Mouse (Mus musculus) forebrain, embryonic 12.5 days (tissue): ENCODE data around the gene Clec3a. TPM values are rescaled to one million over a fixed set of nuclear protein-coding genes. Genes with fewer than 3 reads are reported as not detected.
A peak's percentile ranks its signal among the peaks of the same experiment; 100 is the strongest.

Source experiments
- ATAC-seq: fragments of 200-750 bp; cut with Nextera tagmentation; 2 replicates; pipeline ENCODE4 v1.8.0; 2017; ENCODE audit warnings: moderate TSS enrichment; ENCODE audit not compliant: low FRiP score
- H3K27ac ChIP-seq: fragments of 300-500 bp; sonication (generic); 2 replicates; pipeline ENCODE4 v1.5.1; 2016; ENCODE audit warnings: mild to moderate bottlenecking
- H3K27me3 ChIP-seq: fragments of 300-500 bp; sonication (generic); 2 replicates; pipeline ENCODE4 v1.6.1; 2016; ENCODE audit warnings: mild to moderate bottlenecking
- H3K36me3 ChIP-seq: fragments of 300-500 bp; sonication (generic); replicated peaks from 2 replicates; pipeline ENCODE4 v1.6.1; 2016; ENCODE audit warnings: mild to moderate bottlenecking
- H3K4me1 ChIP-seq: fragments of 300-500 bp; sonication (generic); 2 replicates; pipeline ENCODE4 v1.6.1; 2016
- H3K4me2 ChIP-seq: fragments of 300-500 bp; sonication (generic); 2 replicates; pipeline ENCODE4 v1.6.1; 2016; ENCODE audit warnings: mild to moderate bottlenecking, moderate library complexity
- H3K4me3 ChIP-seq: fragments of 300-500 bp; sonication (generic); replicated peaks from 2 replicates; pipeline ENCODE4 v1.5.1; 2016; ENCODE audit warnings: mild to moderate bottlenecking
- H3K9ac ChIP-seq: fragments of 300-500 bp; sonication (generic); 2 replicates; pipeline ENCODE4 v1.6.1; 2016; ENCODE audit warnings: mild to moderate bottlenecking
- H3K9me3 ChIP-seq: fragments of 300-500 bp; sonication (generic); 2 replicates; pipeline ENCODE4 v1.6.1; 2016
- WGBS: fragments of 180-500 bp; shearing (Covaris S2); methylation state at CpG from one replicate; pipeline ENCODE4 v1.1.7; 2016; 5-methylcytosine and 5-hydroxymethylcytosine counted together
- polyA plus RNA-seq: library from polyadenylated mRNA; unstranded; fragments of >200 nt; fragmentation: Nextera tagmentation; extraction: Ambion mirVana; gene quantifications from 2 replicates; pipeline ENCODE4 v1.2.1, GENCODE M21; 2016

Clec3a gene
- polyA plus RNA-seq, 1 experiment from 2014 or later: not detected

GRCm38 (mm10) chr8:114421544-114421943 lies 3.7 kb downstream of the Clec3a start:
- Histone ChIP-seq H3K9me3 (no peaks in the 10 kb centered on the region), H3K4me3 (no peak overlapping the region)

DNA sequence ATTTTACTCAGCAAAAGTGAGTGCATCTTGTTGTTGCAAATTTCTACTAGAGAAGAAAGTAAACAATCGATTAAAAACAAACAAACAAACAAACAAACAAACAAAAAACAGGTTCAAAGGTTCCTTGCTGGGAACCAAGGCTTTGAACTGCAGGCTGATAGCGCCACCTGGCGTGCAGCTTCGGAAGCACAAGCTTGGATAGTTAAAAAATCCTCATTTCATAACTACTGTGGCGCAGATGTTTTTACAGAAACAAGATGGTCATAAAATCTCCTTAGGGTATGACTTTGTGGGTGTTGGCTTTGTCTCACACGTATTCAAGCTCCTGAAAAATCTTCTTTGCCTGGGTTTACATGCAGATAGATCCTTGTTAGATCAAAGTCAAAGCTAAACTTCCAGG lies 20.4 kb downstream of the Clec3a start:
- no peak overlapping the region for H3K9ac ChIP-seq
- H3K4me2 ChIP-seq: no peak overlapping the region
- H3K4me3 ChIP-seq: no peak overlapping the region
- ATAC-seq: no peak
- no peaks in the 10 kb centered on the region for H3K9me3 ChIP-seq
- no peaks in the 10 kb centered on the region for H3K36me3 ChIP-seq
- no peaks in the 10 kb centered on the region for H3K27me3 ChIP-seq
- 12% methylated on average over 6 of the region's 6 CpGs for WGBS
- H3K4me1 ChIP-seq: peaks cover 10% of the 10 kb centered on the region
- no peak overlapping the region for H3K27ac ChIP-seq

More at GRCm38 (mm10) chr8:114421544-114421943, 3.7 kb downstream of the Clec3a start:
- 86% methylated on average over 4 of the region's 4 CpGs for WGBS
- no peaks in the 10 kb centered on the region for H3K36me3 ChIP-seq
- H3K27me3 ChIP-seq: no peaks in the 10 kb centered on the region
- no peak overlapping the region for H3K4me2 ChIP-seq
- H3K9ac ChIP-seq: no peak overlapping the region
- H3K27ac ChIP-seq: no peak overlapping the region
- H3K4me1 ChIP-seq: no peaks in the 10 kb centered on the region
- no peak for ATAC-seq

- no peaks in the 10 kb centered on the region for H3K9me3 ChIP-seq
- peaks cover 10% of the 10 kb centered on the region for H3K4me1 ChIP-seq
- peak within 1 kb of the TSS; percentile 61 for H3K9ac ChIP-seq
- peak; percentile 97 for ATAC-seq
- H3K4me2 ChIP-seq: peak within 1 kb of the TSS; percentile 71
- no peaks in the 10 kb centered on the region for H3K36me3 ChIP-seq
- peak within 1 kb of the TSS; percentile 78 for H3K27ac ChIP-seq
- H3K4me3 ChIP-seq: peak within 1 kb of the TSS; percentile 59
- no peaks in the 10 kb centered on the region for H3K27me3 ChIP-seq
- WGBS: under 1% methylated on average over 54 of the region's 54 CpGs
These were observed 21.7 kb downstream of the Clec3a start, which contains the start of gene Wwox for GRCm38 (mm10) chr8:114439334-114440204. Wwox (plus strand) TSS chr8:114439655.

DNA sequence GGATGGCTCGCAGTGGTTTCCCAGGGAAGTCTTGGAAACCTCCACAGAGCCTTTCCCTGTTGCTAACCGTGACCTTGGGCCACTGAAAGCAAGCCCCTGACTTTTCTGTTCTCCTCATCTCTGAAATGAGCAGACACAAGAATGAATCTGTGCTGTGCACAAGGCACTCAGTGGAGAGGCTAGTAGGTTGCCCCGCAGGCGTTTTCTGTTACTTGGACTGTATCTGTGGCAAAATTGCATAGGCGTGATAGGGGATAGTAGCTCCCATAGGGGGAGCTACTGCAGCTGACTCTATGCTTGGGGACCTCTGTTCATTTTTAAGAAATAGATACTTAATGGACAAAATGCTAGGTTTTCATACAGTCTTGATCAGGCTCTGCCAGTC lies 22.3 kb downstream of the Clec3a start:
- WGBS: 18% methylated on average over 5 of the region's 5 CpGs
- Histone ChIP-seq H3K4me3 (peak overlapping the region; percentile 59), H3K27me3 (no peaks in the 10 kb centered on the region), H3K36me3 (no peaks in the 10 kb centered on the region), H3K4me2 (peak overlapping the region; percentile 71), H3K27ac (peak overlapping the region; percentile 78; the same call in 1 of the 2 replicates), H3K4me1 (peaks cover 10% of the 10 kb centered on the region), H3K9ac (peak overlapping the region; percentile 61), H3K9me3 (no peaks in the 10 kb centered on the region)
- no peak for ATAC-seq

- no peak overlapping the region for H3K27ac ChIP-seq
- H3K36me3 ChIP-seq: no peaks in the 10 kb centered on the region
- H3K9ac ChIP-seq: no peak overlapping the region
- WGBS: 84% methylated on average over 4 of the region's 4 CpGs
- H3K4me3 ChIP-seq: no peak overlapping the region
- no peaks in the 10 kb centered on the region for H3K27me3 ChIP-seq
- peaks cover 10% of the 10 kb centered on the region for H3K4me1 ChIP-seq
- ATAC-seq: no peak
- H3K9me3 ChIP-seq: no peaks in the 10 kb centered on the region
- no peak overlapping the region for H3K4me2 ChIP-seq
These were observed 23.7 kb downstream of the Clec3a start for GRCm38 (mm10) chr8:114441616-114442015.

GRCm38 (mm10) chr8:114446884-114447283 lies 29.0 kb downstream of the Clec3a start:
- WGBS: 86% methylated on average over 7 of the region's 7 CpGs
- no peak overlapping the region for H3K4me2 ChIP-seq
- no peak for ATAC-seq
- peaks cover 12% of the 10 kb centered on the region for H3K27me3 ChIP-seq
- H3K27ac ChIP-seq: no peak overlapping the region
- peaks cover 8% of the 10 kb centered on the region for H3K4me1 ChIP-seq
- no peaks in the 10 kb centered on the region for H3K36me3 ChIP-seq
- H3K4me3 ChIP-seq: no peak overlapping the region
- H3K9me3 ChIP-seq: no peaks in the 10 kb centered on the region
- no peak overlapping the region for H3K9ac ChIP-seq

DNA sequence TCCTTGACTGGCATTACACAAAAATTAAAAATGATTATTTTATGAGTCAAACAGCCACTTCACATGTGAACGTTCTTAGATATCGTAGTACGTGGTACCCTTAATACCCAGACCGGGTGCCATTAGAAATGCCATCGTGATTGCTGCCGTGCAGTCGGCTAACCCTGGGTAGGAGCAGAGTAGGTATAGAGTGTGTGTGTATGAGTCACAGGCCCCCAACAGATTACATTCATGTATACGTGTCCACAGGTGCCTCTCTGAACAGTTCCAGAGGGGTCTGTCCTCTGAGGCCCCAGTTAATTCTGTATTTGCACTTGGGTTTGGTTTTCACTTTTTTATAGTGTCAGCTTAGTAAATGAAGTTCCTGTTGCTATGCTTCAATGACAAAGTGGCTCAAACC lies 34.4 kb downstream of the Clec3a start:
- Histone ChIP-seq H3K27ac (no peak overlapping the region), H3K36me3 (no peaks in the 10 kb centered on the region), H3K4me1 (peaks cover 19% of the 10 kb centered on the region), H3K9me3 (no peaks in the 10 kb centered on the region), H3K4me3 (no peak overlapping the region), H3K27me3 (peaks cover 25% of the 10 kb centered on the region), H3K4me2 (no peak overlapping the region; the same call in 1 of the 2 replicates), H3K9ac (no peak overlapping the region)
- peak; percentile 55; the same call in 1 of the 2 replicates for ATAC-seq
- WGBS: 86% methylated on average over 8 of the region's 8 CpGs

DNA sequence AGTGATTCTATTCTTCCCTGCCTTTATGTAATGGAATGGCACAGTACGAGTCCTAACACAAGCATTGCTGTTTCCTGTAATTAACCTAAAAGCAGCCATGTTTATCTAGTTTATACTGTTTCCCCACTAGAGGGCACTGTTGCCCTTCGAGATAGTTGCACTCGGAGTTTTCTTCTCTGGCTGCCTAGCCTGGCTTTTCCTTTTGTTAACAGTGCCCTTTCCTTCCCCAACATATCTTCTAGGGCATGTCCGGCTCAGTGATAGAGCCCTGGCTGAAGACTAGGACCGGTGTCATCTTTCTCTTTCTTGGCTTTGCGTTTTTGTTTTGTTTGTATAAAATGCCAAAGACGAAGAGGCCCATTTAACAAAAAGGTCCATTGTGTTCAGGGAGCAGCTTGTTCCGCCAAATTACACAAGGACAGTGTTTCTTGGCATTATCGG lies 34.9 kb downstream of the Clec3a start:
- Histone ChIP-seq H3K4me2 (peak overlapping the region; percentile 38), H3K9me3 (no peaks in the 10 kb centered on the region), H3K36me3 (no peaks in the 10 kb centered on the region), H3K27ac (no peak overlapping the region), H3K27me3 (peaks cover 25% of the 10 kb centered on the region), H3K4me1 (peaks cover 19% of the 10 kb centered on the region), H3K4me3 (no peak overlapping the region), H3K9ac (no peak overlapping the region)
- WGBS: 4% methylated on average over 9 of the region's 9 CpGs
- ATAC-seq: peak; percentile 75

GRCm38 (mm10) chr8:114455302-114455701 lies 37.4 kb downstream of the Clec3a start:
- no peaks in the 10 kb centered on the region for H3K36me3 ChIP-seq
- peaks cover 19% of the 10 kb centered on the region for H3K4me1 ChIP-seq
- H3K4me2 ChIP-seq: no peak overlapping the region
- no peak for ATAC-seq
- H3K27ac ChIP-seq: no peak overlapping the region
- no peak overlapping the region for H3K4me3 ChIP-seq
- no peak overlapping the region for H3K9ac ChIP-seq
- peaks cover 21% of the 10 kb centered on the region for H3K27me3 ChIP-seq
- no peaks in the 10 kb centered on the region for H3K9me3 ChIP-seq
- 84% methylated on average over 8 of the region's 8 CpGs for WGBS

DNA sequence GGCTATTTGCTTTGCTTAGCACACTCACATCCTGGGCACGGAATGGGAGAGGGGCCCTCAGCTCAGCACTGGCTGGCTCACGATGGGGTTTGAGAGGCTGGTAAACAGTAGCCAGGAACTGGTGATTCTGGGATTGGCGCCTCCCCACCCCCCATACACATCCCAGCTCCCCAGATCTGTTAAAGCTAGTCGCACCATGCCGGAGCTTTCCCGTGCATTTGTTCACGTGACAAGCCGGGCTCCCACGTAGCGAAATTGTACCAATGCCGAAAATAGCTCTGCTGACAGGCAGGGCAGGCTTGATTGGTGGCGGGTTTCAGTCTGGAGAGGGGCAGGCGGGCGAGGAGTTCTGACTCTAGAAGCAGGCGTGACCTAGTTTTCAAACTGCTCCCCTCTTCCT lies 38.1 kb downstream of the Clec3a start:
- no peak overlapping the region for H3K4me3 ChIP-seq
- H3K27ac ChIP-seq: no peak overlapping the region
- ATAC-seq: no peak

DNA sequence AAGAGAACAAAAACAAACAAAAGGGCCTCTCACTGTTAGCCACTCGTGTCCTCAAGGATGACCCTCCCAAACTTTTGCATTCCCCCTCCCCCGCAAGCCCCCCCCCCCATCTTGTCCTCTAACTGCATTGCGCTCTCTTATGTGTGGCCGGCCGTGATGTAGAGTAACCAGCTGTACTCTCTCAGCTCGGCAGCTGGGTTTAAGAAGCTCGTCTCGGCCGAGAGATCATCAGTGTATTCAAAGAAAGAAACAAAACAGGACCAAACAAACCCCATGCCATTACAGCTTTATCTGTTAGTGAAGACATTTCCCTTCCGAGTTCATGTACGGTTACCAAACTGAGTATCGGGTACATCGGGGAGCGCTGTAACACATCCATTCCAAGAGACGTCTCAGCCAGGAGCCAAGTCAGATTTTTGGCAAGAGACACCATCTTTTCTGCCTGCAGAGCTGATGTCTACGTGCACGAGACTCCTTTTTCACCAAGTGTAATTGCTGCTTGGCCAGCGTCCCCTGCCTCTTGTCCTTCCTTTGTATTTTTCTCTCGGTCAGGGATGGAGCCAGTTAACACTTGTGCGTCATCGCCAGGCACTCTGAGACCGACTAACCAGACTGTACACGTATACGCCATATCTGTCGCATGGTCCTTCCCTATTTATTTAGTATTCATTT lies 40.4 kb downstream of the Clec3a start:
- H3K4me2 ChIP-seq: no peak overlapping the region
- H3K36me3 ChIP-seq: no peaks in the 10 kb centered on the region
- H3K4me1 ChIP-seq: peaks cover 11% of the 10 kb centered on the region
- no peaks in the 10 kb centered on the region for H3K9me3 ChIP-seq
- H3K4me3 ChIP-seq: no peak overlapping the region
- H3K9ac ChIP-seq: no peak overlapping the region
- 78% methylated on average over 25 of the region's 25 CpGs for WGBS
- H3K27me3 ChIP-seq: peaks cover 13% of the 10 kb centered on the region
- ATAC-seq: no peak
- no peak overlapping the region for H3K27ac ChIP-seq

More for the DNA sequence above, 38.1 kb downstream of the Clec3a start:
- Histone ChIP-seq H3K9ac (no peak overlapping the region), H3K36me3 (no peaks in the 10 kb centered on the region), H3K9me3 (no peaks in the 10 kb centered on the region), H3K4me2 (no peak overlapping the region), H3K4me1 (peaks cover 18% of the 10 kb centered on the region), H3K27me3 (peaks cover 14% of the 10 kb centered on the region)
- 77% methylated on average over 15 of the region's 15 CpGs for WGBS

DNA sequence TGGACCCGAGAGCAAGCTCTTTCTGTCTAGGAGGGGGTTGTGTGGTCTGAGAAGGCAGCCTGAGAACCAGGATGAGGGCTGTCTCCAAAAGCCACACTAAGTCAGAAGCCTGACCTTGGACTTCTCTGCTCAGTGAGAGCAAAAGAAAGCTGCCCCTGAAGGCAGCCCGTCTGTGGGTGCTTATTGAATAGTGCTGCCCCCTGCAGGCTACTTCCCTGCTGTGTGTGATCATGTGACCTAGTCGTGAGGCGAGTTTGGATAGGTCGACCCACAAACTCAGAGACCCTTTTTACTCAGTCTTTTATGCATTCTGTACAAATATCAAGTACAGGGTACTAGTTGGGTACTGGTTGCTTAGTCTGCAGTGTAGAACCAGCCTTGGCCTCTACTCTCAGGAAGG lies 42.7 kb downstream of the Clec3a start:
- Histone ChIP-seq H3K9me3 (no peaks in the 10 kb centered on the region), H3K4me1 (peaks cover 13% of the 10 kb centered on the region), H3K4me2 (no peak overlapping the region), H3K27ac (no peak overlapping the region), H3K9ac (no peak overlapping the region), H3K4me3 (no peak overlapping the region), H3K27me3 (no peaks in the 10 kb centered on the region), H3K36me3 (no peaks in the 10 kb centered on the region)
- 60% methylated on average over 5 of the region's 5 CpGs for WGBS
- ATAC-seq: no peak
